Mouse (Mus musculus): ENCODE measurements around the gene Gpr107.

- TF ChIP-seq E2F4 (IDR thresholded peaks at IDR 0.05; ENCODE audit: borderline replicate concordance, low read depth, low read length) (no peak), ZNF384 (IDR thresholded peaks at IDR 0.05; ENCODE audit: low read depth, low read length) (no peak), POLR2A (IDR thresholded peaks at IDR 0.05; ENCODE audit: control insufficient read depth in 1 of 2, insufficient read depth in 1 of 2, low read depth in 1 of 2, low read length in 2 of 2, poor library complexity in 1 of 2) (no peak), NELFE (IDR thresholded peaks at IDR 0.05; ENCODE audit: low read depth, low read length) (no peak), TAL1 (IDR thresholded peaks at IDR 0.05; ENCODE audit: low read length) (no peak)
Observed at GRCm38 (mm10) chr2:31241639-31242038, 89.5 kb downstream of the Gpr107 start.
